Mouse (Mus musculus): ENCODE measurements at regions not wholly inside any gene's neighbourhood (a gene's known extent, or its start where the extent isn't known, plus 50 kb on each side); places are given as distances from the start of the nearest gene placed in this dataset.

GRCm38 (mm10) chr10:96325297-96325696, 188.9 kb downstream of the Gm5426 start:
- DNase-seq: no peak

GRCm38 (mm10) chr10:96330639-96331487, 194.5 kb downstream of the Gm5426 start:
- no peak for DNase-seq

GRCm38 (mm10) chr10:96332731-96333201, 196.4 kb downstream of the Gm5426 start:
- peak; percentile 90 for DNase-seq

- DNase-seq: peak; percentile 37
Observed at GRCm38 (mm10) chr10:96333224-96333623, 196.8 kb downstream of the Gm5426 start.

GRCm38 (mm10) chr10:96336271-96336670, 199.9 kb downstream of the Gm5426 start:
- no peak for DNase-seq

- no peak for DNase-seq
Observed at GRCm38 (mm10) chr10:96337088-96337666, 200.8 kb downstream of the Gm5426 start.

- DNase-seq: peak; percentile 54
Observed at GRCm38 (mm10) chr10:96337797-96338608, 201.6 kb downstream of the Gm5426 start.

GRCm38 (mm10) chr10:96338609-96338978, 202.2 kb downstream of the Gm5426 start:
- peak; percentile 51 for DNase-seq

- no peak for DNase-seq
Observed at GRCm38 (mm10) chr10:96342476-96342875, 206.1 kb downstream of the Gm5426 start.

- DNase-seq: no peak
Observed at GRCm38 (mm10) chr10:96343666-96344065, 207.3 kb downstream of the Gm5426 start.

GRCm38 (mm10) chr10:96350692-96351091, 214.3 kb downstream of the Gm5426 start:
- no peak for DNase-seq

- no peak for DNase-seq
Observed at GRCm38 (mm10) chr10:96351320-96351719, 214.9 kb downstream of the Gm5426 start.

GRCm38 (mm10) chr10:96356980-96357624, 220.7 kb downstream of the Gm5426 start:
- no peak for DNase-seq

- DNase-seq: no peak
Observed at GRCm38 (mm10) chr10:96357632-96358031, 221.2 kb downstream of the Gm5426 start.

- DNase-seq: no peak
Observed at GRCm38 (mm10) chr10:96358984-96359383, 222.6 kb downstream of the Gm5426 start.

GRCm38 (mm10) chr10:96362211-96362610, 225.8 kb downstream of the Gm5426 start:
- no peak for DNase-seq

- DNase-seq: no peak
Observed at GRCm38 (mm10) chr10:96363867-96364266, 227.5 kb downstream of the Gm5426 start.

GRCm38 (mm10) chr10:96365101-96365500, 228.7 kb downstream of the Gm5426 start:
- no peak for DNase-seq

GRCm38 (mm10) chr10:96366871-96367270, 230.5 kb downstream of the Gm5426 start:
- no peak for DNase-seq

- DNase-seq: no peak
Observed at GRCm38 (mm10) chr10:96370547-96371320, 234.3 kb downstream of the Gm5426 start.

- no peak for DNase-seq
Observed at GRCm38 (mm10) chr10:96371321-96371653, 234.9 kb downstream of the Gm5426 start.
